Mouse (Mus musculus) frontal cortex, adult (tissue): Measurements from ENCODE around the gene Tax1bp3.
A peak's percentile ranks its signal among the peaks of the same experiment; 100 is the strongest.

Source experiments
- ATAC-seq: cut with Nextera tagmentation; 2 replicates; pipeline ENCODE4 v1.9.2; 2017; ENCODE audit warnings: mild to moderate bottlenecking, moderate library complexity, mixed read lengths; ENCODE audit not compliant: low TSS enrichment

The Tax1bp3 gene

DNA sequence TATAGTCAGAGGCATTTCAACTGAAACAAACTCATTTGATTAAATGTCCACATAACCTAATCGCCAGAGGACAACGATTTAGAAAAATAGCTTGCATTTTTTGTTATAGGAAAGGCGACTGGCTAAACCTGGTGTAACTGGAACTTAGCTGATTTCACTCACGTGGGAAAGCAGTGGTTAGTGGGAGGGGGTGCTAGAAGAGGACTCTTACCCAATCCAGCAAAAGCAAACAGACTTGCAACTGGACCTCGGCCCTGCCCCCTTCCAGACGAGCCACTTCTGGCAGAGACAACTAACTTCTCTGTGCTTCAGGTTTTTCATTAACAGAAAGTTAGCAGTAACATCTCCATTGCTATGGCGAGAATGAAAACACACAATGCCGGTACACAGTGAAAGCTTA is 1.3 kb upstream of the Tax1bp3 start:
- no peak for ATAC-seq

DNA sequence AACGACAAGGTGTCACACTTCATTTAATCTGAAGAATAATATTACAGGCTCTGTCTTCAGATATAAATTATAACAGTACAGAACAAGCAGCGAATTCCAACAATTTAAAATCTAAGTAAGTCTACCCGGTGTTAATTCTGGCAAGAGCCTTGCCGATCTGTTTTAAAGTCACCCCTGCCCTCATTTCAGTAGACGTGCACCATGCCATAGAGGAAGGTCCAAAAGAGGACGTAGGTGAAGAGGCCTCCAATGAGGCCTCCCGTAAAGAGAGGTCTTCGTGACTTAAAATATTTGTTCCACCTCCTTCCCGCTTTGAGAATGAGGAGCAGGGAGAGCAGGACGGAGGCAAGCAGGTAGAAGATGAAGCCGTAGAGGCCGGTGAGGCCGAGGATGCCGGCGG is 697 bp upstream of the Tax1bp3 start:
- 0 out of 2 replicates have a peak, but pooled peaks have one; percentile 3 for ATAC-seq

DNA sequence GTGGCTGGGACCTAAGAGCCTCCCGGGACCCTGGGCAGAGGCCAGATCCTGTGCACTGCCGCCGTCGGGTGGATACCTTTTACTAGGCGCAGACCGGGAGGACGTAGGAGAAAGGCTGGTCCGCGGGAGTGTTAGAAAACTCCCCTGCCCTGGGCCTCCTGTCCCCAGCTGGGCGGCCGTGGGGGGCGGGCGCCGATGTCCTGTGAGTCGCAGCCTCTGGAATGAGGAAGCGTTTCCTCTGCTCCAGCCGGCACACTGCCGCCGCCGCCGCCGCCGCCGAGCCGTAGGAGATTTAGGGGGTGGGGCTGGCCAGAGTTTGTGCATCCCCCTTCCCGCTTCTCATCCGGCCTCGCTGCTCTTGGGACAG is 609 bp downstream of the Tax1bp3 start:
- ATAC-seq: peak; percentile 33

DNA sequence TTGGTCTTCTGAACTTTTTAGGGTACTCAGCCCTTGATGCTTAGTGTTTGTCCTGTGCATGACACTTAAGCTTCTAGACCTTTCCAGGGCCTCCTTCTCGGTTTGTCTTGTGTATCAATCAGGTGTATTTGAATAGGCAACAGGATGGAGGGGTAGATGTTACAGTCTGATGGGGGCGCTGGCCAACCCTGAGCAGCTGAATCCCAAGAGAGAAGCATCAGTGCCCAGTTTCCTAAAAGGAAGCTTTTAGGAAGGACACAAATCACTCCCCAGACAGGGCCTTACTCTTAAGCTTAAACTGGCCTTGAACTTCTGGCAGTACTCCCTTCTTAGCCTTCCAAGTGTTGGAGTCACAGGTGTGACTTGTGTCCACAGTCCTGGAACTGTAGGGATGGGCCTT is 1.0 kb downstream of the Tax1bp3 start:
- no peak for ATAC-seq

DNA sequence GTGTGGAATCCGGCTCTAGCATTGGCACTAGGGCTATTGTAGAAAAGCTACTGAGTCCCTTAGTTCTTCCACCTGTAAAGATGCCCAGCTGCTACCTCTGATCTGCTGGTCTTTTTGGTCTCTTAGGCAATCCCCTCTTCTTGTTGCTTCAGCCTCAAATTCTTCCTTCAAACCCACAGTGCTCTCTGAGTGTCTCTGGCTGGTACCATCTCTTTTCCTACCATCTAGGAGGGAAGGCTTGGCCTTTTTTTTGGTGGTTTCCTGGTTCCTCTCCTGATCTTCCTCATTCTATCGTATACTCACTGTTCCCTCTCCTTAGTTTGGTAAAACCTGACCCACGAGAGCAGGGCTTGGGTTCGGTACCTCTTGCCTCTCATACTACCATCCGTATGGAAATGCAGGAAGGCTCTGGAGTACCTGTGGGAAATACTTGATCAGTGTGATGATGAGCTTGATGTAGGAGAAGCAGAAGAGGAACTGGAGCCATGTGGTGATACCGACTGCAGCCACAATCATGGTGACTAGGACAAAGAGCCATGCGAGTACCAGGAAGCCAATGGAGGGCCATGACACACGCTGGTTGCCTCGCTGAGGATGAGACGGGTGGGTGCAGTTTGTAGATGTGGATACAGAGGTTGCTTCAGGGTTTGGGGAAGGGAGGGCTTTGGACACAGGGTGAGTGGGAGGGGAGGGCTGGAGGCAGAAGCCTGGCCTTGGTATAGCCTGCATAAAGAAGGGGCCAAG is 9.2 kb downstream of the Tax1bp3 start:
- no peak for ATAC-seq

DNA sequence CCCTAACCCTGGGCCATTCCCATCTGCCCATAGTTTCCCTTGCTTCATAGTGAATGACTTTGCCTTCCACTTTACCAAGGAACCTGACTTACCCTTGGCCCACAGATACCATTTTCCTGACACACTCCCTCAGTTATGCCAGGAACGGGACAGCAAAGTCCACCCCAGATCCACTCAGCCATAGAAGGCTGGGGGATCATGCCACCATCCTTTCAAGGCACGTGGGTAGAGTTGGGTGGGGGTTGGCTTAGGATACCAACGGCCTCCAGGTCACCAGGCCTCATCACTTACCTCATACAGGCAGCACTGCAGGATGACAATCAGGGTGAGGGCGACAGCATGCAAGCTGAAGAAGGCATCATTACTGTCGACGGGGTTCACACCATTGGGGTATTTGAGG is 10.3 kb downstream of the Tax1bp3 start:
- ATAC-seq: no peak

DNA sequence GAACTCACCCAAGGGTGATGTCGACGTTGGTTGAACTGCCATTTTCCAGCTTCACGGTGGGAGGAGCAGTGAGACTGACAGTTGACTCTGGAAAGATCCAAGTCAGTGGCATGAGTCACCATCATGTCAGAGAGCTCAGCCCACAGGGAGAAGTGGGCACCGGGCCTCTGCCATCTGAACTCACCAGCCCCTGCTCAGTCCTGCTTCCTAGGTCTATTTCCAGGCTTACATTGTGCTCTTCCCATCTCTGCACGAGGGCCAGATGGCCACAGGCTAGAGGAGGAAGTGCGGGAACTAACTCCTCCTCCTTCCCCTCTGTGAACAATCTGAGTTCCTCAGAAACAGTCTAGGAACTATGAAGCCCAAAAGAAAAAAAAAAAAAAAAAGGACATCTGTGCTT is 16.2 kb downstream of the Tax1bp3 start:
- ATAC-seq: peak; percentile 62

DNA sequence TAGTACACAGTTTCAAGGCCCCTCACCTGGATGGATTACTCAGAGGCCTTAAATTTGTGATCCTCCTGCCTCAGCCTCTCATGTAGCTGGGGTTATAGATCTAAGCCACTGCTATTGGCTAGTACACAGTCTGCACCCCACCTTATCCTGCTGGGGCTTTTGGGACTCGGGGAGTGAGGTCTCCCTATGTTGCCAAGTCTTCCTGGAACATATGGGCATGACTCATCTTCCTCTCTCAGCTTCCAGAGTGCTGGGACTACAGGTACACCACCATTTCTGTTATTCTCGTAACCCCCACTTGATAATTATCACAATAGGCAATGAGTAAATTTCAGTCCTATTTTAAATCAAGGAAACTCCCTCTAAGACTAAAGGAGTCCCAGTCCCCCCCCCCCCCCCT is 17.6 kb downstream of the Tax1bp3 start:
- no peak for ATAC-seq

DNA sequence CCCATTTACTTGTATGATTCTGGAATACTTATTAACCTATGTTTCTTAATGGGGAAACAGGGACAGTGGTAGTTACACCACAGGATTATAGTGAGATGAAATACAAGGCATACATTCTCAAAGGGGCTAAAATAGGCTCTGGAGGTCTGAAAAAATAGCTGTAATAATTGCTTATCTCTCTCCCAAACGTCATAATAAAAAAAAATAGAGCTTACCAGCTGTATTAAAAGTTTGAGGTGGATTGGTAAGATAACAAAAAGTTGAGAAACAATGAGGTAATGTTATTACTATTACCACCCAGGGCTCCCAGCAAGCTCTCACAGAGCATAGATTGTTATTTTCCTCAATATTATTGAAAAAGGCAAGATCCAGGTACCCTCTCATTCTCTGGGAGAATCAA is 21.3 kb downstream of the Tax1bp3 start:
- ATAC-seq: no peak

DNA sequence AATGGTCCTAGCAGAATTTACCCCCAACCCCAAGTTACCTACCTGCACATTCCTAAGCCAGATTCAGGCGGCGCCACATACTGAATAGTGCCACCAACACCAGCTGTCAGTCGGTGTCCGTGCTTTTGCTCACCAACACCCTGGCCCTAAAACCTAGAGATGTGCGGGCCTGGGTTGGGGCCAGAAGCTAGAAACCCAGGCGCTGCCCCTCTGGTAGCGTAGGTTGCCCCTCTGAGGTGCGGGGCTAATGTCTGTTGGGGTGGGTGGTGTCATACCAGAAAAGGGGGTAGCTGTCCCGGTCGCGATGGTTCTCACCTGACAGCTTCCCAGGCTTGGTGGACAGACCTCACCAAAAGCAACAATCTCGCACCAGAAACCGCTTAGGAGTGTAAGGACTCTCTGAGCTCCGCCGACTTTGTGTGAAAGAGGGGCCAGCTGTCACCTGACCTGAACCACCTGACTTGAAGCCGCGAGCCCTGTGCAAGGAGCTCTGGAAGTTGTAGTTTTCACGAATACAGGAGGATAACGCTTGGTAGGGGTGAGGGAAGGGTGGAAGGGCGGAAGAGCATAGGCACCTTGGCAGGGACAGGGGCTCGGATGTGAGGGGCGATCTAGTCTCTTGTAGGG is 21.8 kb downstream of the Tax1bp3 start, which contains the start of gene Ctns:
Ctns (minus strand) TSS at position 440 of the 627 bp plus-strand sequence.
- ATAC-seq: peak; percentile 95

DNA sequence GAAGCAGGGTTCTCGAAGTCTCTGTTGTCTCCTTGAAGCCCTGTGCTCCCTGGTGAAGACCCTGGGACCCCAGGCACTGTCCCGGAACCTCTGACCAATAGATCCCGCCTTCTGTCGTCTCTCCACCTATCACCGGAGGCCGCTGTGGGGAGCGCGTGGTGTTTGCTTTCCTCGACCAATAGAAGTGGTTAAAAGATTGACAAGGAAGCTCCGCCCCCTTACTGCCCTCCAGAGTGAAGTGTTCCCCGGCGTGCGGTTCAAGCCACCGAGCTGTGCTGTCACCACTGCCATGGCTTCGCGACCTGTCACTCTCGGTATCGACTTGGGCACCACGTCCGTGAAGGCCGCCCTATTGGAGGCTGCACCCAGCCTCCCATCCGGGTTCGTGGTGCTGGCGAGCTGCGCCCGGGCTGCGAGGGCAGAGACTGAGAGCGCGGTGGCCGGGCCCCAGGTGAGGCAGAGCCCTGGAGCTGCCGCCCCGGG is 22.4 kb downstream of the Tax1bp3 start, which contains the start of gene Shpk:
Shpk (plus strand) TSS at position 231 of the 483 bp plus-strand sequence.
- ATAC-seq: peak; percentile 98

DNA sequence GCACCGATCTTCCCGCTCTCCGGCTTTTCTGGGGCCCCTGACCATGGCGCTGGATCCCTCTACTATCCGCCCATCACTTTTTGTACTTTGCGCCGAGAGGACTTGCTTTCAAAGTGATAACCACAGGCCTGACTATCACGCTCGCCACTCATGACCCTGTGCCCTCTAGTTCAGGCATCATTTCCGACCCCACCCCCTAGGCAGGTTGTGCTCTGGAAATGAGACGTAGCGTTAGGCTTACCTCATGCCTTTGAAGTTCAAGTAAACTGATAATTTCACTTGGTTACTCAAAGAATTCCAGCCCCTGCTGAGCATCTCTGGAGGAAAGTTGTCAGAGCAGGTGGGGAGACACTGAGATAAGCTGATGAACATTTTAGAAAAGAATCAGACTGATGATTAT is 23.0 kb downstream of the Tax1bp3 start:
- ATAC-seq: no peak

DNA sequence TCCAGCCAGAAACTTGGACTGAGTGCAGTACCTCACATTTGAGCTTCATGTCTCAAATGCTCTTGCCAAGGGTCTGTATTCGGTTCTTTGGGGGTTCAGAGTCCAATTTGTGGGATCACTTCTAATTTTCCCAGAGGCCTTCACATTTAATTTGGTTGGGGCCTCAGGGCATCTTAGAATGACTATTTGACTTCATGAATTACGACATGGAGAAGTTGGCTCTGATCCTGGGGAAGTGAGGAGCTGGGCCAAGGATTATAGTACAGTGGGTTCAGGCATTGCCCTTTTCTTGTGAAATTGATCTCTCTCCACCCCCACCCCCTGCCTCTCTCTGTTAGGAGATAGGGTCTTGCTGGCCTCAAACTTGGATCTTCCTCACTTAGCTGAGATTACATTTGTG is 24.1 kb downstream of the Tax1bp3 start:
- ATAC-seq: no peak

DNA sequence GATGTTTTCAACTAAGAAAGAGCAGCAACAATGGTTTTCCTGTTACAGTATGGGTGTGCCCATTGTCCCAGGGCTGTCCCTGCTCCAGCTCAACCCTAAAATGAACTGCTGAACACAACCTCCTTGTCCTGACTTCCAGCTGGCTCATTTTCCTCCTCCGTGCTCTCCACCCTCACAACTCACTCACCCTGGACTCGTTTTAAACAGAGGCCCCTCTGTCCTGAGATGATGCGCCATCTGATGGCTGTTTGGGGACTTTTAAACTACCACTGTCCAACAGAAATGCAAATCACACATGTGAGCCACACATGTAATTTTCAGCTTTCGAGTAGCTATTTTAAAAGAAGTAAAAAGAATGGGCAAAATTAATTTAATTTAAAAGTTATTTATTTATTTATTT is 24.7 kb downstream of the Tax1bp3 start:
- no peak for ATAC-seq

DNA sequence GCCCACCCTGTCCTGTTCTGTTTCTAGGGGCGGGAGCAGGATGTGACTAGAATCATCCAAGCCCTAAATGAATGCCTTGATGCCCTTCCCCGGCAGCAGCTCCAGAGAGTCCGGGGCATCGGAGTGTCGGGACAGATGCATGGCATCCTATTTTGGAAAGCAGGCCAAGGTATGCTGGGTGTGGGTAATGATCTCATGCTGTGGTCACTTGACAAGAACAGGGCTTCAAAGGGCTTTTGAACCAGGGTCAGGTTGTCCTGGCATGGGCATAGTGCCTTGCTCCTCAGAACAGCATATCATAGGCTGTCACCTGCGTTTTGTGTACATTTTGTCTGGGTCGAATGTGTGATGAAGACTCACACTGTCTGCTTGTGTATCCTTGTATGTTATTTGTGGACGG is 27.0 kb downstream of the Tax1bp3 start:
- no peak for ATAC-seq

DNA sequence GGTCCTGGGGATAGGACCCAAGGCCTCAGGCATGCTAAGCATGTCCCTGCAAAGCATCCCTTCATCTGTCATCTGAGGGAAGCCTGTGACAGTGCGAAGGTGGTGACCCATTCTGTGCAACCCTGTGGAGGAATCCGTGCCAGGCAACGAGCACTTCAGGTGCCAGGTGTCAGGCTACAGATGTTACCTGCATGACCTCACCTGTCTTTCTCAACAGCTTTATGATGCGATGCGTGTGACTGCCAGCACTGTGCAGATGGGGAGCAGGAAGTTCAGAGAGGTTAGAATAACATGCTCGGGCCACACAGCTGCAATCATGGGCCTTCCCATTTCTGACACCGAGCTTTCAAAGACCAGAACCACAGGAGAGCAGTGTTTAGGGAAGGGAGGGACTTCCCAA is 28.3 kb downstream of the Tax1bp3 start:
- ATAC-seq: no peak

DNA sequence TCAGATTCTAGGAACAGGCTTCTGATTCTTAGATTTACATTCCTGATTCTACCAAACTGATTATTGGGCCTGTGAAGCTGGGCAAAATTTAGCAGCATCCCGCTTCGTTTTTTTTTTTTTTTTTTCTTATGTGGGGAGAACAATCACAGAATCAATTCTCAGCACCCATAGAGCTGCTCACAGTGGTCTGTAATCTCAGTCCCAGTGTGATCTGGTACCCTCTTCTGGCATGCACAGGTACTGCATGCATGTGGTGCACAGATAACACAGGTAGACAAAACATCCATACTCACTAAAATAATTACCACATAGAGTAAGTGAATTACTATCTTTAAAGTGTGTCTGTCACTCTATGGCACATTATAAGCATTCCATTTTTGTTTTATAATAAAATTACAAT is 30.7 kb downstream of the Tax1bp3 start:
- ATAC-seq: no peak

DNA sequence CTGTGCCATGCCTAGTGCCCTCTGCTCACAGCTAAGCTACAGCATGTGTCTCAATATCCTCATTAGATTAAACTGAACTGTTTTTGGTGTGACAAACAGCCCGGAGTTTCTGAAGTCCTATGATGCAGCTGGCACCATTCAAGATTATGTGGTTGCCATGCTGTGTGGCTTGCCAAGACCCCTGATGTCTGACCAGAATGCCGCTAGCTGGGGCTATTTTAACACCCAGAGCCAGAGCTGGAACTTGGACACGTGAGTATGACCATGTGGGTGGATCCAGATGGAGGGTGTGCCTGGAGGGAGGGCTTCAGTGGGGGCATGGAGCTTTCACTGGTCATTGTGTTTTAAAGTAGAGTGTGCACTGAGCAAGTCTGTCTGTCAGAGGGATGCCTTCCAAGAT is 37.1 kb downstream of the Tax1bp3 start:
- ATAC-seq: no peak

DNA sequence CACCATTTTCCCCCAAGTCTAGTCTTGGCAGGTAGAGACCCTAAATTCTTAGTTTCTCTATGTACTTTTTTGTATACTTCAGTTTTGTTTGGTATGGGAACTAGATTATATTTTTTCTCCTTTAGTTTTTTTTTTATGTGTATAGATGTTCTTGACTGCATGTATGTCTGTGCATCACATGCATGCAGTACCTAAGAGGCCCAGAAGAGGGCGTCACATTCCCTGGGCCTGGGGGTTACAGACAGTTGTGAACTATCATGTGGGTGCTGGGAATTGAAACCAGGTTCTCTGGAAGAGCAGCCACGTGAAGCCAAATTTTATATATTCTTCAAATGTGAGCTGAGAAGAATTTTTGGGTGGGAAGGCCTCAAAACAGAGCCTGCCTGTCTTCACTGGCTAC is 42.8 kb downstream of the Tax1bp3 start:
- no peak for ATAC-seq

DNA sequence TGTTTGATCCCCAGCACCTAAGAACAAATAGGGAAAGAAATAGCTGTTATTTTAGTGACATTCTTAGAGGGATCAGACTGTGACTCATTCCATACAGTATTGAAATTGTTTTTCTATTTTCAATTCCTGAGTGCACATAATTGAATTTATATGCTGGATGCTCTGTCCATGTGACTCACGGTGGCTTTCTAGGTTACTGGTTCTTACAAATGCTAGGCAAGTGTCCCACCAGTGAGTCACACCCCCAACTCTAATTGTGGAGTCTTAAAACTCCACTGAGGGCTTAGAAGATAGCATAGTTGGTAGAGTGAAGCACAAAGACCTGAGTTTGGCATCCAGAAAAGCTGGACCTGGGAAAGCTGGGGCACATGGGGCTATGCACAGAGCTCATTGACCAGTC is 43.8 kb downstream of the Tax1bp3 start:
- ATAC-seq: no peak

DNA sequence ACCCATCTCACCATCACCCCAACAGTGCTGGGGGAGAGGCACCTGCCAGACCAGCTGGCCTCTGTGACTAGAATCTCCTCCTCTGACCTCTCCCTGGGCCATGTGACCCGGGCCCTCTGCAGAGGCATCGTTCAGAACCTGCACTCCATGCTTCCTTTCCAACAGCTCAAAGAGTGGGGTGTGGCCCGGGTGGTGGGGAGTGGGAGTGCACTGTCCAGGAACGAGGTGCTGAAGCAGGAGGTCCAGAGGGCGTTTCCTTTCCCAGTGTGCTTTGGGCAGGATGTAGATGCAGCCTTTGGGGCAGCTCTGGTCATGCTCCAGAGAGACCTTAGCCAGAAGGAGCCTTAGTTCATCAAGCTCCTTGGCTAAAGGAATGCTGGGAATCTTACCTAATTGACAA is 46.0 kb downstream of the Tax1bp3 start:
- no peak for ATAC-seq

DNA sequence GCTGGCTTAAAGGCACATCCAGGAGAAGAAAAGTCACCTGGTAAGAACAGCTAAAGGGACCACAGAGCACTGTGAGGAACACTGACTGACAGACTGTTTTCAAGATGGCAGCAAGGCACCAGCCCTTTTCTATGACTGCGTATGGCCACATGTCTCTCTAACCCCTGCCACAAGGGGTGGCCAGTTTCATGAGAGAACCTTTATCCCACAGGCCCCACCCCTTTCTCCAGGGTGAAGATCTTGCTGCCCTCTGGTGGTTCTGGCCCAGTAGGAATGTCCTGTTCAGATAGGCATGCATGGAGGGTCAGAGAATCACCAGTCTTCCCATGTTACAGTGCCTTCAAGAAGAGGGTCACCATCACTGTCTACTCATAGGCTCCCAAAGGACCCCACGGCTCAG is 47.1 kb downstream of the Tax1bp3 start:
- no peak for ATAC-seq

DNA sequence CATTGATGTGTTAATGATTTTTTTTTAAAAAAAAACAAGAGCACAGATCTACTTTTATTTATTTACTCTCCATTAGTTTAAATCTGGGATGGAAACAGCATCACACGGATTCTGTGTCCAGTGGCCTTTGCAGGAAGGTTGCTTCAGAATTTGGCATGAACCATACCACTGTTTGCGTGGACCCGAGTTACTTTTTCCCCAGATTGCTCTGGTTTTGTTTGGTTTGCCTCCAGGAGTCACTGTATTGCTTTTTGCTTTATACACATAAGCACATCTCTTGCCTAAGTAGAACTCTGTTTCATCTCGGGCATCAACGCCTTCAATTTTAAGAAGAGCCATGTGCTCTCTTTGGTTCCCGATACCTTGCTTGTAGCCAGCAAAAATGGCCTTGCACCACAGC is 49.0 kb downstream of the Tax1bp3 start:
- ATAC-seq: no peak

DNA sequence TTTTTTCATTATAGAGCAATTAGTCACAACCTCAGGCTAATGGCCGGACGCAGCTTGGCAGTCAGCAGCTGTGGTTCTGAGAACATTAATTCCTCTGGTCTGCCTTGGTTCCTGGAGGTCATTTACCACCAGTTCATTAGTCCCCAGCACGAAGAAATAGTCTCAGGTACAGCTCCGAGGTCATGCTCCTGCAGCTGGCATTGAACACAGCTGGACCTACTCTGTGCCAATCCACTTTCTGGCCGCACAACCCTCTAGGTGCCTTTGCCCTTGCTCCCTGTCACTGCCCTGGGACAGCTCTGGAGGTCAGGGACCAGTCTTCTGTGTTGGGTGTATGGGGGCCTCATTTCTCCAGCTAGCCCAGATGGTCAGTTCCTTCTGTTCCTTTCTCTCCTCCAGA is 52.0 kb downstream of the Tax1bp3 start:
- ATAC-seq: no peak
